Mouse (Mus musculus): ENCODE results near the gene Dclk1.
A peak's percentile ranks its signal among the peaks of the same experiment; 100 is the strongest.

Dclk1 gene

GRCm38 (mm10) chr3:55260139-55260538 lies 18.0 kb downstream of the Dclk1 start:
- no peak for DNase-seq (ENCODE audit: low spot score)

- no peak for DNase-seq (ENCODE audit: low spot score)
Observed at GRCm38 (mm10) chr3:55266091-55266490, 23.9 kb downstream of the Dclk1 start.

GRCm38 (mm10) chr3:55269802-55270201 lies 27.6 kb downstream of the Dclk1 start:
- DNase-seq (ENCODE audit: low spot score): no peak

DNA sequence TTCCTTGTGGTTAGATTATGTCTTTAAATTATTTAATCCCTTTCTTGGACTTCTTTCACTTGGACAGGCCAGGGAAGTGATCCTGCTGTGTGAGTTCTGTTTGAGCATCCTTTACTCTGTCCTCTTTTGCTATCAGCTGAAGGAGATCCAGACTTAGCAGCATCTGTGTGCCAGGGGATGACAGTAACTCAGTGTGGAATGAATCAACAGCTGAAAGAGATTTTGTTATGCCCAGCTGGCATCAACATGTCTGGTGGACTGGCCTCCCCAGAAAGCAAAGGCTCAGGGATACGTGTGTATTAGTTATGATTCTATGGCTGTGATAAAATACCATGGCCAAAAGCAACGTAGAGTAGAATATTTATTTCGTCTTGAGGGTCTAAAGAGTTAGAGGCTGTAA lies 28.2 kb downstream of the Dclk1 start:
- no peak for DNase-seq (ENCODE audit: low spot score)

DNA sequence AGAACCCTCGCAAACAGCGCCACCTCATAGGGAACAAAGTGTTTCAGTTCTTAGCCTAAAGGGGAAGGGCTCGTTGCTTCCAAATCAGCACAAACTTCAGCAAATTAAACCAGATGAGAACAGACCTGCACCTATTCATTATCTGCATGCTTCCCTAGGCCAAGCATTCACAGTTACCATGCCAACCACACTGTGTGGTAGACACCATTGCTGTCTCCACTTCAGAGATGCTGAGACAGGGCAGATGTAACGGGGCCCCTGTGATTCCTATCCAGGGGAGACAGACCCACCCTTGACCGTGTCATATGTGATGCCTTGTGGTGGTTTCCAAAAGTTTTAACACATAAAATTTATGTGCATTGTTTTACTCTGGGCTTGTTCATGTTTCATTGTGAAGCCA lies 28.8 kb downstream of the Dclk1 start:
- DNase-seq (ENCODE audit: low spot score): no peak

DNA sequence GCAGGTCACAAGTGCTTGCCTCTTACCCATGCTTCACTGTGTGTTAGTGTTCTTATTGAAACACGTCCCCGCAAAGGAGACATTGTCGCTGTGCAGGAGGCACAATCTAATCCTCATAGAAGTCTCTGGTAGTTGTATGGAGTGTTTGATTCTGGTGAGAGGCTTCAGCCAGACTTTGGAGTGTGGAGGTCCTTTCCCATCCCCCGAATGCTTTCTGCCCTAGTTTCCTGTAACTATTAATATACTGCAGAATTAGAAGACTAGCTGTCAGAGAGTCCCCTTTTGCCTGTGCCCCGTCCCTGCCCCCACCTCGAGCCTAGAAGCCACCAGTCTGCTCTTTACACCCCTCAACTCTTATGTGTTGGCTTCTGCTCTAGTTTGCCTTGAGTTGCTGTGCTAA lies 30.4 kb downstream of the Dclk1 start:
- DNase-seq (ENCODE audit: low spot score): no peak

GRCm38 (mm10) chr3:55276446-55276845 lies 34.3 kb downstream of the Dclk1 start:
- DNase-seq (ENCODE audit: low spot score): no peak

GRCm38 (mm10) chr3:55276851-55277250 lies 34.7 kb downstream of the Dclk1 start:
- DNase-seq (ENCODE audit: low spot score): no peak

DNA sequence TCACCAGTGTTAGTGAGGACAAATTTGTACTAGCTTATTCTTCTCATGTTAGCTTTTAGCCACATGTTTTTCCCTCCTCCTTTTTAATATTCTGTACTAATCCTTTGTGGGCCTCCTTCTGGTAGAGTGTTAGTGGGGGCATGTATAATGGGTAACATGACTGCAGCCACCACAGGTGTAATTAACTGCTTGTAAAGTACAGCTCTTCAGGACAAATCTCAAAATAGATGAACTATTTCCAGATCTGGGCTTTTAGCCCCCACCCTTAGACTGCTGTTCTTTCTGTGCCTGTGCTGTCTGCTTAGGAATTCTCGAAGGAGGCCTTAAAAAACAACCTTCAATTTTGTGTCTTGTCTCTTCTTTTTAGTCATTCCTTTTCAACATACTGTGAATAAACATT lies 35.7 kb downstream of the Dclk1 start:
- DNase-seq (ENCODE audit: low spot score): no peak

DNA sequence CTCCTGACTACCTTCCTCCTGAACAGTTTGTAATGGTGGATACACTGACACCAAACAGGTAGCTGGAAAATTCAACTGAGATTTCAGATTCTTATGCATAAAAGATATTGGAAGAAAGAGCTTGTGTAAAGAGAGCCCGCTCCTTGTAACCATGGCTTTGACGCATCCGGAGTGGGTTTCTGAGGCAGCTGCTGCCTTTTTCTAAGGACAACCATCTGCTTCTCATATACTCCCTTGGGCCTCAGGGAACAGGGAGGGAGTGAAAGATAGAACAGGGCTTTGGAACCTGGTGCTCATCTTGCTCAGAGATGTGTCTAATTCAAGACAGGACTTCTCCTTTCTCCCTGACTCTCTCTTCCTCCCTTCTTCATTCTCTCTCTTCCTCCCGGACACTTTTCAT lies 37.8 kb downstream of the Dclk1 start:
- DNase-seq (ENCODE audit: low spot score): no peak

- DNase-seq (ENCODE audit: low spot score): no peak
Observed at GRCm38 (mm10) chr3:55280471-55280870, 38.3 kb downstream of the Dclk1 start.

DNA sequence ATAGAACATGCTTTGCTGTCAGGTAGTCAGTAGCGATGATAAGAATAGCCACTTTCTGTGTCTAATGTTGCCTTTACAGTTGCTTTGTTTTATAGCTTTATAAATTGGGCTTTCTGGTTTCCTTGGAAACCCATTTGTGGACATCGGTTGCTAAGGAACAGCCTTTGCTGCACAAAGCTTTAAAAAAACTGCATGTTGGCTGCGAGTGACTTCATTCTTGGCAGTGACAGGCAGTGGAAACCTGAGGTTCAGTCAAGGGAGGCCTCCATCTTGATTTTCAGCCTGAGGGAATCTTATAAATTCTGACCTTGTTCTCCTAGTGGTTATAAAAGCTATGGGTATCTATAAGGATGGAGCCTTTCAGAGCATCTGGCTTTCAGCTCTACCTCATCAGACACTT lies 42.1 kb downstream of the Dclk1 start:
- DNase-seq (ENCODE audit: low spot score): no peak

DNA sequence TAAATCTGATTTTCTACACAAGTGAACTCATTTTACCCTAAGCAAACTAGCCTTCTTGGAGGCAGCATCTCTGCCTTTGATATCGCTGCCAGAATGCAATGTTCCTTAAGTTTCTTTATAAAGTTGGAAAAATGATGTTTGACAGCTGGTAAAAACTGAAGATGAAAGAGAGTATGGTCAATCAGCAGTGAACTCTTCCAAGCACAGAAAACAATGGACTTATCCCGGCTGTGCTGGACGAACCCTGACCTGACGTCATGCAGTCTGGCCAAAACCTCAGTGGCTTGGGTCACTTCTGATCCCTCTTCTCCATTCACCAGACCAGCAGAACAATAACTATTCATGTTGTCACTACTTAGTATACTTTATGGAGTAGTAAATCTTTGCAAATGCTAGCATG lies 46.6 kb downstream of the Dclk1 start:
- DNase-seq (ENCODE audit: low spot score): no peak

DNA sequence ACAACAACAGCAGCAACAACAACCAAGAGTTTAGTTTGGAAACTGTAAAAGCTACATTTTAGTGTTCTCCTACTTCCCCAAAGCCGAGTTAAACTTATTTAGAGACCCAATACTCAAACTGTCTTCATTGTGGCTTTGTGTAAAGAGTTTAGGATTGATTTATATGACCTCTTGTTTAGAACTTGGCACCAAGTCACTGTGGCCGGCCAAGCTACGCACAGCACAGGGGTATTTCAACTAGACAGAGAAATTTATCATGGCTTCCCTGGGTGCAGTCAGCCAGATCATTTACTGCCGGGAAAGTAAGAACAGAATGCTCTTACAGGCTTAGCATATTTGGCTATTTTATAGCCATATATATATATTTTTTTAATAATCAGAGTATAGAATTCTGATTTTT lies 49.8 kb downstream of the Dclk1 start:
- DNase-seq (ENCODE audit: low spot score): no peak

DNA sequence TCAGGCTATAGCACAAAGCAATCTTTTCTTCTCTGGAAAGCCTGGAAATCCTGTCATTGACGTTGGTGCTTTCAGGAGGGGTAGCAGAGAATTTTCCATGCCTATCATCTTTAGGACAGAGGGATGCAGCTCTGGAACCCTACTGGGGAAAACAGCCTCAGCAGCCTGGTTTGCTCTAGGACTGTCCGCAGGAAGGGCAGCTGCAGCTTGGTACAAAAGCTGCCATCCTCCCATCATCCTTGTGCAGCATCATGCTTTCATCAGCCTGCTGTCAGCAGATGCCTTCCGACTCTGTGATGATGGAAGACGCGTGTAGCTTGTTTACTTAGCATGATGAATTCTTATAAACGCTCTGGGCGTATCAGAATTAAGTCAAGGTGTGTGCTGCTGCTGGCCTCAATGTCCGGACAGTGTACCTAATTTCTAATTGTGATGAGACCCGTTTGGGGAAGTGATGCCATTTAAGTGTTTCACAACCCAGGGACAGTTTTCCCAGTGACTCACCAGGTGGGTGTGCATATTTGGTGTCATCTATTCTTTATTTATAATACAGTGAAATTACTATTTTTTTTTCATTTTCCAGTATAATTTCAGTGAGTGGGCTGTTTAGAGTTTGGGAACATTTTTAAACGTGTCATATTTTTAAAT lies 50.7 kb downstream of the Dclk1 start:
- no peak for DNase-seq (ENCODE audit: low spot score)

GRCm38 (mm10) chr3:55305653-55306052 lies 63.5 kb downstream of the Dclk1 start:
- DNase-seq (ENCODE audit: low spot score): no peak

GRCm38 (mm10) chr3:55307553-55308177 lies 65.5 kb downstream of the Dclk1 start:
- peak; percentile 46 for DNase-seq (ENCODE audit: low spot score)

GRCm38 (mm10) chr3:55309961-55310360 lies 67.8 kb downstream of the Dclk1 start:
- DNase-seq (ENCODE audit: low spot score): no peak

- no peak for DNase-seq (ENCODE audit: low spot score)
Observed at GRCm38 (mm10) chr3:55315827-55316226, 73.7 kb downstream of the Dclk1 start.

- DNase-seq (ENCODE audit: low spot score): no peak
Observed at GRCm38 (mm10) chr3:55318021-55318420, 75.9 kb downstream of the Dclk1 start.

DNA sequence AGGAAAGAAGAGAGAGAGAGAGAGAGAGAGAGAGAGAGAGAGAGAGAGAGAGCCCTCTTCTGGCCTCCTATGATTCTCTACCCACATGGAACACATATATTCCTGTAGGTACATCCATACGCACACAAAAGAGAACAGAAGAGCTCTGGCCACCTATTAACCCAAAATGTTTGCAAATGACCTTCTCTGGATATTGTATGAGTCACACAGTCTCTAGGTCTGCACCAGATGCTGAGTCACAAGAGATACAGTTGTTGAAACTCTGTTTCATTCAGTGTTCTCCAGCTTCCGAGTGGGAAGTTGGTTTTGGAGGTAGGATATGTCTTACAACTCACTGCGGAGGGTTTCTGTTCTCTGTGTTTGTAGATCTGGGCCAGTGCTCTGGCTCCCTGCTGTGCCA lies 78.4 kb downstream of the Dclk1 start:
- no peak for DNase-seq (ENCODE audit: low spot score)

GRCm38 (mm10) chr3:55324029-55324428 lies 81.9 kb downstream of the Dclk1 start:
- no peak for DNase-seq (ENCODE audit: low spot score)

DNA sequence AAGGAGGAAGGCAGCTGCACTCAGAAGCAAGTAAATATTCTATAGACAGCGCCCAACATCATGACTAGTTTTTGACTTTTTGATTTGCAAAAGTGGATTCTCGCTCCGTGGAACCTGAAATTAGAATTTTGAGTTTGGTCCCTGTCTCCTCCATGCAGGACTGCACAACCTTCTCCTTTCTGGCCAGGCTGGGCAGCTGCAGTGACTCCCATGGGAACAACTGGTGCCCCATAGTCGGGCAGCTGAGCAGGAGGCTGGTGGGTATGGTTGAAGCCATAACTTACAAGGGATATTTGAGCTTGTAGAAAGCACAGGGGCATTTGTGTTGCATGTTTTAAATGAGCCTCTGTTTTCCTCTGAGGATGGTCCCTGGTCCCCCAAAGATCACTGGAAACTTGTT lies 88.3 kb downstream of the Dclk1 start:
- DNase-seq (ENCODE audit: low spot score): no peak

DNA sequence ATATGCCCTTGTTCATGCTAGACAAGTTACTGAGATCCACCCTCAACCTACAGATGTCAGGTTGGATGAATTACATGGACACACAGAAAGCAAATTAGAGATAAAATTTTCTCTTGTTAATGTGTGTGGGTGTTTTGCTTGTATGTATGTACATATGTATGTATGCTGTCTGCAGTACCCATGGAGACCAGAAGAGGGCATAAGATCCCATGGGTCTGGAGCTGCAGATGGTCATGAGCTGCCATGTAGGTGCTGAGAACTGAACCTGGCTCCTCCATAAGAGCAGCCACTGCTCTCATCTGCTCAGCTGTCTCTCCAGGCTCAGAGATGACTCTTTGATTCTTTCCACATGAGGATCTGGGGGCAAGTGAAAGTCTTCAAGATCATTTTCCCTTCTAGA lies 89.5 kb downstream of the Dclk1 start:
- DNase-seq (ENCODE audit: low spot score): no peak

Data from urinary bladder, postnatal 14 days (tissue).